Mouse (Mus musculus) liver, embryonic 14.5 days (tissue): ENCODE measurements around the gene Chd6. TPM values are rescaled to one million over a fixed set of nuclear protein-coding genes. Genes with fewer than 3 reads are reported as not detected.

Experiments
- ATAC-seq: fragments of 200-750 bp; cut with Nextera tagmentation; 2 replicates; pipeline ENCODE4 v1.8.0; 2017; ENCODE audit warnings: moderate number of reproducible peaks, mild to moderate bottlenecking, moderate library complexity; ENCODE audit not compliant: insufficient read depth
- DNase-seq, 3 experiments: peaks; one replicate each; pipeline ENCODE4 v3.0.0-alpha.2; 2012 to 2013; ENCODE audit warnings: low read depth in 3 of 3, low spot score in 3 of 3
- H3K27ac ChIP-seq: fragments of 300-500 bp; sonication (generic); 2 replicates; pipeline ENCODE4 v1.5.1; 2014; ENCODE audit warnings: moderate library complexity, mild to moderate bottlenecking, control low read depth, inconsistent platforms
- H3K27me3 ChIP-seq: fragments of 300-500 bp; sonication (generic); 2 replicates; pipeline ENCODE4 v1.6.1; 2014; ENCODE audit warnings: mild to moderate bottlenecking, low read length, moderate library complexity; ENCODE audit not compliant: control insufficient read depth, insufficient read depth
- H3K36me3 ChIP-seq: fragments of 300-500 bp; sonication (generic); replicated peaks from 2 replicates; pipeline ENCODE4 v1.6.1; 2014; ENCODE audit warnings: low read depth; ENCODE audit not compliant: control insufficient read depth, insufficient read depth
- H3K4me1 ChIP-seq, 2 experiments: fragments of 200-500 bp in 1 of 2; fragments of 300-500 bp in 1 of 2; sonication (generic) in 1 of 2; replicated peaks; 2 replicates each; pipeline ENCODE4 v1.6.1; 2012 to 2014; ENCODE audit warnings: antibody characterized with exemption in 1 of 2, inconsistent platforms in 1 of 2, low read length in 1 of 2; ENCODE audit not compliant: control insufficient read depth in 2 of 2, insufficient read depth in 2 of 2
- H3K4me2 ChIP-seq: fragments of 300-500 bp; sonication (generic); 2 replicates; pipeline ENCODE4 v1.6.1; 2014; ENCODE audit warnings: low read depth, mild to moderate bottlenecking, control low read depth, moderate library complexity
- H3K4me3 ChIP-seq, 2 experiments: fragments of 200-500 bp in 1 of 2; fragments of 300-500 bp in 1 of 2; sonication (generic) in 1 of 2; 2 replicates each; pipeline ENCODE4 v1.5.1; 2012 to 2014; ENCODE audit warnings: low read depth in 2 of 2, low read length in 2 of 2, mild to moderate bottlenecking in 2 of 2, control low read depth in 1 of 2, inconsistent platforms in 1 of 2, moderate library complexity in 1 of 2; ENCODE audit not compliant: insufficient read depth in 1 of 2
- H3K9ac ChIP-seq: fragments of 300-500 bp; sonication (generic); replicated peaks from 2 replicates; pipeline ENCODE4 v1.6.1; 2014; ENCODE audit warnings: mild to moderate bottlenecking, control low read depth, moderate library complexity
- H3K9me3 ChIP-seq: fragments of 300-500 bp; sonication (generic); 2 replicates; pipeline ENCODE4 v1.6.1; 2016; ENCODE audit warnings: low read length, mixed read lengths; ENCODE audit not compliant: control insufficient read depth
- CTCF ChIP-seq: IDR thresholded peaks from 2 replicates; pipeline ENCODE4 v1.5.1; 2016; ENCODE audit warnings: antibody characterized with exemption, low read depth, control low read depth
- EP300 ChIP-seq: IDR thresholded peaks from 2 replicates; pipeline ENCODE4 v1.6.1; 2016; ENCODE audit warnings: antibody characterized with exemption, low read depth
- WGBS: fragments of 180-500 bp; shearing (Covaris S2); extraction: QIAGEN DNeasy Blood & Tissue Kit; methylation state at CpG from one replicate; pipeline ENCODE4 v1.1.7; 2014; ENCODE audit not compliant: insufficient replicate concordance; 5-methylcytosine and 5-hydroxymethylcytosine counted together
- polyA plus RNA-seq, 2 experiments: library from polyadenylated mRNA; depleted of rRNA in 1 of 2; stranded (reverse) in 1 of 2; unstranded in 1 of 2; fragments of >200 nt; fragmentation: Nextera tagmentation in 1 of 2; extraction: Ambion mirVana in 1 of 2; gene quantifications; 2 replicates each; pipeline versions ENCODE4 v1.2.1 to v1.2.3; 2012 to 2014

The Chd6 gene
- polyA plus RNA-seq, 2 experiments, result 3.1 to 3.6 TPM

GRCm38 (mm10) chr2:161052175-161052574 lies 56.7 kb downstream of the Chd6 start:
- ATAC-seq (no peak), DNase-seq (no peak)
- no peak overlapping the region for H3K27ac ChIP-seq
- H3K9me3 ChIP-seq, result no peaks in the 10 kb centered on the region
- no peaks in the 10 kb centered on the region for H3K27me3 ChIP-seq
- no peak overlapping the region for H3K9ac ChIP-seq
- H3K36me3 ChIP-seq, result no peaks in the 10 kb centered on the region
- H3K4me2 ChIP-seq, result no peak overlapping the region
- 85% methylated on average over 5 of the region's 5 CpGs for WGBS
- TF ChIP-seq EP300 (no peak), CTCF (no peak)
- H3K4me3 ChIP-seq, result no peak overlapping the region
- H3K4me1 ChIP-seq, result no peaks in the 10 kb centered on the region

GRCm38 (mm10) chr2:161049426-161049825 lies 59.4 kb downstream of the Chd6 start:
- no peak overlapping the region for H3K4me2 ChIP-seq
- no peak overlapping the region for H3K9ac ChIP-seq
- TF ChIP-seq CTCF, result no peak
- DNase-seq (no peak), ATAC-seq (no peak)
- H3K27ac ChIP-seq, result no peak overlapping the region
- H3K36me3 ChIP-seq, result no peaks in the 10 kb centered on the region
- H3K4me3 ChIP-seq, result no peak overlapping the region
- H3K4me1 ChIP-seq, result no peaks in the 10 kb centered on the region
- no peaks in the 10 kb centered on the region for H3K9me3 ChIP-seq
- no peaks in the 10 kb centered on the region for H3K27me3 ChIP-seq
- WGBS, result 71% methylated on average over 6 of the region's 6 CpGs

- DNase-seq (no peak), ATAC-seq (no peak)
- H3K4me1 ChIP-seq, result no peaks in the 10 kb centered on the region
- H3K36me3 ChIP-seq, result no peaks in the 10 kb centered on the region
- H3K4me2 ChIP-seq, result no peak overlapping the region
- TF ChIP-seq EP300 (no peak), CTCF (no peak)
- no peak overlapping the region for H3K4me3 ChIP-seq
- H3K9me3 ChIP-seq, result no peaks in the 10 kb centered on the region
- no peak overlapping the region for H3K27ac ChIP-seq
- no peaks in the 10 kb centered on the region for H3K27me3 ChIP-seq
- H3K9ac ChIP-seq, result no peak overlapping the region
- 73% methylated on average over 8 of the region's 8 CpGs for WGBS
These were observed 64.2 kb downstream of the Chd6 start for GRCm38 (mm10) chr2:161044492-161045201.

- Histone ChIP-seq H3K9ac (no peak overlapping the region), H3K4me2 (no peak overlapping the region), H3K4me3 (no peak overlapping the region), H3K4me1 (no peaks in the 10 kb centered on the region), H3K36me3 (peaks cover 3% of the 10 kb centered on the region; the same call in 1 of the 2 replicates), H3K9me3 (no peaks in the 10 kb centered on the region), H3K27ac (no peak overlapping the region), H3K27me3 (no peaks in the 10 kb centered on the region)
- WGBS, result 49% methylated on average over 3 of the region's 3 CpGs
- no peak for ATAC-seq
- no peak for DNase-seq
- TF ChIP-seq EP300 (no peak), CTCF (peak; percentile 60)
These were observed 66.0 kb downstream of the Chd6 start for GRCm38 (mm10) chr2:161042874-161043273.

GRCm38 (mm10) chr2:161040743-161041142 lies 68.1 kb downstream of the Chd6 start:
- no peak overlapping the region for H3K4me3 ChIP-seq
- no peak for DNase-seq
- TF ChIP-seq CTCF, result peak; percentile 22; the same call in 1 of the 2 replicates
- no peak for TF ChIP-seq EP300
- H3K9me3 ChIP-seq, result no peaks in the 10 kb centered on the region
- ATAC-seq, result no peak
- H3K4me2 ChIP-seq, result no peak overlapping the region
- H3K36me3 ChIP-seq, result peaks cover 5% of the 10 kb centered on the region; the same call in 1 of the 2 replicates
- no peaks in the 10 kb centered on the region for H3K27me3 ChIP-seq
- H3K27ac ChIP-seq, result no peak overlapping the region
- H3K4me1 ChIP-seq, result no peaks in the 10 kb centered on the region
- 63% methylated on average over 4 of the region's 4 CpGs for WGBS
- H3K9ac ChIP-seq, result no peak overlapping the region
